Mouse (Mus musculus): ENCODE results near the gene Hsd17b10.

- TF ChIP-seq POLR2AphosphoS2 (IDR thresholded peaks at IDR 0.05; ENCODE audit: insufficient read length, low read depth) (no peak), POLR2A (IDR thresholded peaks at IDR 0.05; ENCODE audit: insufficient read length, low read depth) (no peak), MYOD1 (IDR thresholded peaks at IDR 0.05; ENCODE audit: control insufficient read depth in 1 of 3, insufficient read length in 2 of 3, low read depth in 2 of 3) (no peak), MYOG (IDR thresholded peaks at IDR 0.05; ENCODE audit: control insufficient read depth in 1 of 3, insufficient read depth in 1 of 3, insufficient read length in 2 of 3, low read depth in 2 of 3) (no peak), USF1 (IDR thresholded peaks at IDR 0.05; ENCODE audit: low read depth) (no peak), MAX (IDR thresholded peaks at IDR 0.05; ENCODE audit: low read depth) (no peak), REST (IDR thresholded peaks at IDR 0.05; ENCODE audit: insufficient read depth, insufficient read length) (no peak), CEBPB (IDR thresholded peaks at IDR 0.05; ENCODE audit: insufficient read depth, poor library complexity, severe bottlenecking) (no peak), TCF3 (IDR thresholded peaks at IDR 0.05; ENCODE audit: insufficient read length, low read depth) (no peak)
These were observed 2.5 kb upstream of the Hsd17b10 start for GRCm38 (mm10) chrX:151999006-151999710.
